ENCODE assay signal across 9 mouse cellular contexts in genomic region chr17:57214676-57215387, GRCm38 (mm10). TPM values are rescaled to one million over a fixed set of nuclear protein-coding genes. Genes with fewer than 3 reads are reported as not detected.
DNase-seq lines count a peak whose midpoint lies in the region; ATAC-seq lines count a peak whose summit lies in the region.
"Had no signal": no experiment of that assay in that cellular context is flagged by ENCODE, and none has a peak within 500 bp of the region (broad histone marks: within the 10 kb centered on the region; RNA-seq: fewer than 3 reads in every experiment).

No protein-coding gene starts in this region.

- H3K4me1 ChIP-seq in heart, embryonic 14.5 days (ENCODE audit: control insufficient read depth in 2 of 2, insufficient read depth in 2 of 2, low read length in 2 of 2) = no peaks in the 10 kb centered on the region; a peak in 1 of 4 replicates
- H3K4me1 ChIP-seq in hindbrain, embryonic 12.5 days = no peaks in the 10 kb centered on the region
- H3K4me1 ChIP-seq in neural tube, embryonic 12.5 days = no peaks in the 10 kb centered on the region

- 39% methylated on average over 13 of the region's 13 CpGs for WGBS in heart, embryonic 14.5 days
- WGBS in hindbrain, embryonic 12.5 days = 48% methylated on average over 13 of the region's 13 CpGs
- WGBS in neural tube, embryonic 12.5 days = 49% methylated on average over 13 of the region's 13 CpGs

- H3K9ac ChIP-seq in heart, embryonic 14.5 days (ENCODE audit: low read length) = no peak overlapping the region
- H3K9ac ChIP-seq in hindbrain, embryonic 12.5 days = no peak overlapping the region
- H3K9ac ChIP-seq in neural tube, embryonic 12.5 days = no peak overlapping the region

- no peak overlapping the region for H3K4me3 ChIP-seq in heart, embryonic 14.5 days (ENCODE audit: control insufficient read depth in 1 of 2, insufficient read depth in 1 of 2, low read depth in 1 of 2, low read length in 2 of 2)
- peak overlapping the region; percentile 6; the same call in 1 of the 2 replicates for H3K4me3 ChIP-seq in hindbrain, embryonic 12.5 days
- no peak overlapping the region for H3K4me3 ChIP-seq in neural tube, embryonic 12.5 days

- H3K4me2 ChIP-seq in heart, embryonic 14.5 days (ENCODE audit: low read length) = no peak overlapping the region
- H3K4me2 ChIP-seq in hindbrain, embryonic 12.5 days (replicated peaks) = peak overlapping the region; percentile 22; the same call in 1 of the 2 replicates
- 0 out of 2 replicates have a peak overlapping the region, but pooled peaks have one; percentile 22 for H3K4me2 ChIP-seq in neural tube, embryonic 12.5 days (replicated peaks)

- ATAC-seq in heart, embryonic 14.5 days (ENCODE audit: insufficient number of reproducible peaks, insufficient read depth, low FRiP score, low read depth) = 0 out of 2 replicates have a peak, but pooled peaks have one; percentile 11
- peak; percentile 66 for ATAC-seq in hindbrain, embryonic 12.5 days (ENCODE audit: low FRiP score)
- ATAC-seq in neural tube, embryonic 12.5 days (ENCODE audit: low FRiP score, low read depth) = peak; percentile 71; the same call in 1 of the 2 replicates

- H3K36me3 ChIP-seq in heart, embryonic 14.5 days (ENCODE audit: control insufficient read depth, insufficient read depth, low read length) = no peaks in the 10 kb centered on the region
- H3K36me3 ChIP-seq in hindbrain, embryonic 12.5 days = no peaks in the 10 kb centered on the region
- H3K36me3 ChIP-seq in neural tube, embryonic 12.5 days = no peaks in the 10 kb centered on the region

- no peak overlapping the region for H3K27ac ChIP-seq in heart, embryonic 14.5 days (replicated peaks in 1 of 2; ENCODE audit: control insufficient read depth in 1 of 2, insufficient read depth in 1 of 2, low read depth in 2 of 2, low read length in 2 of 2)
- H3K27ac ChIP-seq in hindbrain, embryonic 12.5 days = no peak overlapping the region
- no peak overlapping the region for H3K27ac ChIP-seq in neural tube, embryonic 12.5 days

- intact Hi-C loops in heart, postnatal 10 days (cut with DNase I) = no loop called here

- peaks cover 10% of the 10 kb centered on the region; the same call in 1 of the 2 replicates for H3K27me3 ChIP-seq in heart, embryonic 14.5 days (ENCODE audit: control insufficient read depth, insufficient read depth, low read length)
- H3K27me3 ChIP-seq in hindbrain, embryonic 12.5 days = no peaks in the 10 kb centered on the region
- no peaks in the 10 kb centered on the region for H3K27me3 ChIP-seq in neural tube, embryonic 12.5 days (replicated peaks)

- no peak for DNase-seq in heart, postnatal 10 days
- DNase-seq in Muller cell, postnatal 12 days (ENCODE audit: inconsistent ontology term) = peak; percentile 19
- DNase-seq in ovary, postnatal 10 days (ENCODE audit: low spot score) = no peak
- DNase-seq in left cerebral cortex, adult 9 months (ENCODE audit: low spot score in 2 of 2) = no peak
- no peak for DNase-seq in gastrocnemius, postnatal 4 days (ENCODE audit: low spot score in 2 of 2)

- no peaks in the 10 kb centered on the region for H3K9me3 ChIP-seq in heart, embryonic 14.5 days (ENCODE audit: control insufficient read depth, low read length)
- H3K9me3 ChIP-seq in hindbrain, embryonic 12.5 days (replicated peaks) = no peaks in the 10 kb centered on the region
- H3K9me3 ChIP-seq in neural tube, embryonic 12.5 days = no peaks in the 10 kb centered on the region

RNA-seq across cellular contexts. Expression of gene C3, which starts 13.1 kb away (rescaled TPM):
- polyA plus RNA-seq in heart, embryonic 14.5 days (2014; fragmentation: Nextera tagmentation; extraction: Ambion mirVana) = 0.74 and 1.00 TPM in 2 replicates
- 10 to 100 TPM; 42.3 to 66.3 TPM for total RNA-seq in heart, postnatal 10 days (2021)
- 0.76 and 1.2 TPM in 2 replicates for polyA plus RNA-seq in hindbrain, embryonic 12.5 days (2016; fragmentation: Nextera tagmentation; extraction: Ambion mirVana)
- 0.68 and 0.97 TPM in 2 replicates for polyA plus RNA-seq in neural tube, embryonic 12.5 days (2016; fragmentation: Nextera tagmentation; extraction: Ambion mirVana)
- 10 to 100 TPM in 1 of 2 experiments, 1 to 10 TPM in 1; 5.3 to 19.8 TPM for total RNA-seq in gastrocnemius, postnatal 4 days (2021)

RNA-seq across cellular contexts. Expression of gene Tnfsf14, which starts 20.9 kb away (rescaled TPM):
- polyA plus RNA-seq in heart, embryonic 14.5 days (2014; fragmentation: Nextera tagmentation; extraction: Ambion mirVana) = not detected in 2 replicates
- total RNA-seq in heart, postnatal 10 days (2021) = not detected
- not detected in 2 replicates for polyA plus RNA-seq in hindbrain, embryonic 12.5 days (2016; fragmentation: Nextera tagmentation; extraction: Ambion mirVana)
- 0.10 and 0.28 TPM in 2 replicates for polyA plus RNA-seq in neural tube, embryonic 12.5 days (2016; fragmentation: Nextera tagmentation; extraction: Ambion mirVana)
- not detected for total RNA-seq in gastrocnemius, postnatal 4 days (2021)
- total RNA-seq: left cerebral cortex, postnatal 10 days had no signal

RNA-seq across cellular contexts. Expression of gene Gpr108, which starts 33.4 kb away (rescaled TPM):
- polyA plus RNA-seq in heart, embryonic 14.5 days (2014; fragmentation: Nextera tagmentation; extraction: Ambion mirVana) = 27.4 and 29.0 TPM in 2 replicates
- 10 to 100 TPM; 26.5 TPM for total RNA-seq in heart, postnatal 10 days (2021)
- polyA plus RNA-seq in hindbrain, embryonic 12.5 days (2016; fragmentation: Nextera tagmentation; extraction: Ambion mirVana) = 24.7 and 27.1 TPM in 2 replicates
- polyA plus RNA-seq in neural tube, embryonic 12.5 days (2016; fragmentation: Nextera tagmentation; extraction: Ambion mirVana) = 24.2 and 24.3 TPM in 2 replicates
- total RNA-seq in gastrocnemius, postnatal 4 days (2021) = 10 to 100 TPM; 24.8 to 25.6 TPM

RNA-seq across cellular contexts. Expression of gene Trip10, which starts 34.4 kb away (rescaled TPM):
- polyA plus RNA-seq in heart, embryonic 14.5 days (2014; fragmentation: Nextera tagmentation; extraction: Ambion mirVana) = 32.9 and 33.0 TPM in 2 replicates
- total RNA-seq in heart, postnatal 10 days (2021) = 10 to 100 TPM; 57.8 to 72.1 TPM
- polyA plus RNA-seq in hindbrain, embryonic 12.5 days (2016; fragmentation: Nextera tagmentation; extraction: Ambion mirVana) = 23.5 and 23.9 TPM in 2 replicates
- 19.7 and 20.6 TPM in 2 replicates for polyA plus RNA-seq in neural tube, embryonic 12.5 days (2016; fragmentation: Nextera tagmentation; extraction: Ambion mirVana)
- total RNA-seq in gastrocnemius, postnatal 4 days (2021) = 10 to 100 TPM; 61.0 to 81.5 TPM

Comparison
In these comparisons a context has a peak if more than half of its experiments do, and no peak if none do; other contexts are left out.
1. ATAC-seq: peak in every context shown above with its lines; median percentile 71 in neural tube, embryonic 12.5 days; 66 in hindbrain, embryonic 12.5 days; 11 in heart, embryonic 14.5 days.